8 mouse cellular contexts compared by ENCODE assay signal in the genomic region with DNA sequence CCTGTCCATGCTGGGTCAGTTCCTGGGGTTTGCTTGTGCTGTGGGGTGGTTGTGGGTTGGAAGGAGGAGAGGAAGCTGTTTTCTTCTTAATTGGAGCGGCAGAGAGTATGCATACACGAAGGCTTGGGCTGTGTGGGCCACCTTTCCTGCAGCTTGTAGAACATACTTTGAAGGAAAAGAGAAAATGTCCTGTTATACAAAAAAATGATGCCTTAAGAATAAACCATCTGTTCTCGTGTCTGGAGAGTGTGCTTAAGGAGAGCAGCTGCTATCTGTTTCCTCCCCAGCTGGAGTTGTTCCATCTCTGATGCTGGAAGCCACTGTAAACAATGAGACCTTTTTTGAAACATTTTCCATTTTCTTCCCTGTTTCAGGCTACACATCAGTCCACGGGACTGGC.
DNase-seq lines count a peak whose midpoint lies in the region; ATAC-seq and TF ChIP-seq lines count a peak whose summit lies in the region.

No protein-coding gene starts in this region.

- no peak for TF ChIP-seq CTCF in cerebellum, adult 2 months (IDR thresholded peaks at IDR 0.05; ENCODE audit: borderline replicate concordance, insufficient read depth, low read depth, low read length)

- peaks cover 18% of the 10 kb centered on the region for H3K4me1 ChIP-seq in lung, embryonic 15.5 days
- no peaks in the 10 kb centered on the region for H3K4me1 ChIP-seq in cerebellum, adult 2 months (ENCODE audit: control insufficient read depth, insufficient read depth, low read length)

- H3K27me3 ChIP-seq in lung, embryonic 15.5 days = no peaks in the 10 kb centered on the region
- no peaks in the 10 kb centered on the region for H3K27me3 ChIP-seq in cerebellum, adult 2 months (ENCODE audit: control insufficient read depth, insufficient read depth, low read length)

- H3K27ac ChIP-seq in lung, embryonic 15.5 days = peak overlapping the region; percentile 68
- H3K27ac ChIP-seq in cerebellum, adult 2 months (ENCODE audit: insufficient read depth, low read length) = no peak overlapping the region

- no peak overlapping the region for H3K4me3 ChIP-seq in lung, embryonic 15.5 days
- H3K4me3 ChIP-seq in cerebellum, adult 2 months (replicated peaks; ENCODE audit: insufficient read depth, low read depth, low read length) = no peak overlapping the region

- ATAC-seq in frontal cortex, adult (ENCODE audit: low TSS enrichment) = peak; percentile 93
- ATAC-seq in lung, embryonic 15.5 days (ENCODE audit: borderline replicate concordance, extremely low read depth, low FRiP score, low TSS enrichment) = peak; percentile 64; the same call in 1 of the 2 replicates

- H3K9ac ChIP-seq in lung, embryonic 15.5 days = no peak overlapping the region

- H3K4me2 ChIP-seq in lung, embryonic 15.5 days = no peak overlapping the region

- H3K9me3 ChIP-seq in lung, embryonic 15.5 days = no peaks in the 10 kb centered on the region

- WGBS in lung, embryonic 15.5 days = 43% methylated on average over 4 of the region's 4 CpGs
- WGBS in cerebellum, adult 2 months = 21% methylated on average over 4 of the region's 4 CpGs

- H3K36me3 ChIP-seq in lung, embryonic 15.5 days = 0 out of 2 replicates have a peak, but pooled peaks cover 5% of the 10 kb centered on the region

- no peak for TF ChIP-seq POLR2A in cerebellum, adult 2 months (IDR thresholded peaks at IDR 0.05; ENCODE audit: borderline replicate concordance, insufficient read depth, low read length)

- no peak for DNase-seq in frontal cortex, postnatal 14 days (ENCODE audit: low spot score in 2 of 2)
- DNase-seq in right cerebral cortex, adult 18-20 months = peak; percentile 39
- DNase-seq in right cerebral cortex, postnatal 4 days = no peak
- no peak for DNase-seq in ovary, postnatal 10 days (ENCODE audit: low spot score)
- DNase-seq in cerebellum, adult 2 months = no peak
- no peak for DNase-seq in testis, postnatal 14 days (ENCODE audit: low spot score)
